Mouse (Mus musculus) brain, embryonic 18.5 days (tissue): ENCODE measurements around the gene H2-T24.
A peak's percentile ranks its signal among the peaks of the same experiment; 100 is the strongest.

Source experiments
- DNase-seq: peaks from one replicate; pipeline ENCODE4 v3.0.0-alpha.2; 2012; ENCODE audit warnings: low read depth, low spot score

The H2-T24 gene

DNA sequence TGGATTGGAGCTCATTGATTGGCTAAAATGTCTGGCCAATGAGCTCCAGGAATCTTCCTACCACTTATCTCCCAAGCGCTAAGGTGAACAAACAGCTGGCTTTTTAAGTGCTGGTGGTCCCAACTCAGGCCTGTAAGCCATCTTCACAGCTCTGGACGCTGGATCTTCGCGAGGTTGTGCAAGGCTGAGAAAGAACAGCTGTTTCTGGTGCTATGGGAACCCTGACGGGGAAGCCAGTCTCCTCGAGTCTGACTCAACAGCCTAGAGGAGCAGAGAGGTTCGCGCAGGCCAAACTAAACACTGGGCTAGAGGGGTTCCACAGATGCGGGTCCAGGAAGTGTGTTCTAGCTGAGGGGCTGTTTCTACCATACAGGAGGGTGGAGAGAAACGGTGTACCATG, 28.6 kb downstream of the H2-T24 start:
- DNase-seq = no peak

DNA sequence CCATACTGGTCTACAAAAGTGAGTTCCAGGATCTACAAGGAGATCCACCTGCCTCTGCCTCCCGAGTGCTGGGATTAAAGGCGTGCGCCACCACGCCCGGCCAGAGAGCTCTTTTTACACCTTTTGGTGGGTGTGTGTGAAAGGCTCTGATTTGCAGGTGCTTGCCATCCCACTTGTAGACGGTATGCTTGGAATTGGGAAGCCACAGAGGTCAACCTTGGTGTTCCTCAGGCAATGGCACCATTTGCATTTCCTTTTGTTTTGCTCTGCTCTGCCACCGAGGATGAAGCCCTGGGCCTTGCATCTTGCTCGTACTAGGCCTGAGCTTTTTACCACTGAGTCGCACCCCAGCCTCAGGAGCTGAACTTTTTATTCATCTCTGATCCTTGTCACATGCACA, 38.6 kb downstream of the H2-T24 start:
- no peak for DNase-seq

DNA sequence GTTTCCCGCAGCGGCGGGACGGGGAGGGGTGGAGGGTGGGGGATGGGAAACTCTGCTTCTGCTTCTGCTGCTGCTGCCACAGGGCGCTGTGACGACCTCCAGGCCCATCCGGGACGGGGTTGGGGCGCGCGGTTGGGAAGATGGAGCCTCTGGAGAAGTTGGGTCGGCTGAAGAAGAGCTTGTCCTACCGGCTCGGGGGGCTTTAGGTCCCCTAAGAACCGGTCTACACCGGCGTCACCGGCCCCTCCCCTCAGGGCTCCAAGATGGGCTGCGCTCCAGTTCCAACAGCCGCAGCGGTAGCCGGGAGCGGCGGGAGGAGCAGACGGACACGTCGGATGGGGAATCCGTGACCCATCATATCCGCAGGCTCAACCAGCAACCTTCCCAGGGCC, 40.0 kb downstream of the H2-T24 start:
- DNase-seq = no peak

DNA sequence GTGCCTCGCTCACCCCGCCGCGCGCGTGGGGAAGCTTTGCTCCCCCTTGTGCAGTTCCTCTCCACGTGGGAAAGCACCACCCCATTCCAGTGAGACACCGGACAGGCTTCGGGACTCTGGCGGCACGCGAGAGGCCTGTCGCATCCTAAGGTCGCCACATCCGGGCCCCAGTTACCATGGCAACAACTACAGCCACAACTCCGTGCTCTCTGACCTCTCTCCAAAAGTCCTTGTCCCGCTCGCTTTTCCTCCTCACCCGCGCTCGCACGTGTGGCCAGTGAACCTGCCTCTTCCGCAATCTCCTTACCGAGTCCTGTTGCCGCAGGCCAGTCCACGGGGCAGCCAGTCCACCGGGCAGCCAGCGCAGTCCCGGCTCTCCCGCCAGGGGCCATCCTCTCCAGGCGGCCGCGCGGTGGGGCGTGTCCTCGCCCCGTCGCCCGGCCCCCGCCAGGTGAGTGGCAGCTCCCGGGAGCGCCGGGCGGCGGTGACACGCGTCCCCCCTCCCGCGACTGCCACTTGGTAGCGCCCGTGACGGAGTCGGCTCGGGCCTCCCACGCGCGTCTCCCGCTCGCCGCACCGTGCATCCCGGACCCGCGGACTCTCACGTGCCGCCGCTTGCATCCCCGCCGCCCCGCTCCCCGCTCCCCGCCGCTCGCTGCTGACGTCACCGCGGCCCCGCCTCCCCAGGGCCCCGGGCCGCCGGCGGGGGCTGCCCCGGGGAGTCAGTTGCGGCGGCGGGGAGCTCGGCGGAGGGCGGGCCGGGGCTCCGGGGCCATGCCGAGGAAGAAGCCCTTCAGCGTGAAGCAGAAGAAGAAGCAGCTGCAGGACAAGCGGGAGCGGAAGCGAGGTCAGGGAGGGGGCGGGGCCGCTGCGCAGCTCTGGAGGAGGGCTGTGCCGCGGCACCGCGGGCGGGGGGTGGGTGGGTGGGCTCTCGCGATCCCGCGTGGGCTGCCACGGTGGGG, 40.7 kb downstream of the H2-T24 start, which contains the start of the genes Gnl1 and Prr3:
TSS of gene Gnl1 (plus strand) at position 451 of the 962 bp plus-strand sequence.
TSS of gene Prr3 (minus strand) at position 836 of the 962 bp plus-strand sequence.
- DNase-seq = peak; percentile 85

DNA sequence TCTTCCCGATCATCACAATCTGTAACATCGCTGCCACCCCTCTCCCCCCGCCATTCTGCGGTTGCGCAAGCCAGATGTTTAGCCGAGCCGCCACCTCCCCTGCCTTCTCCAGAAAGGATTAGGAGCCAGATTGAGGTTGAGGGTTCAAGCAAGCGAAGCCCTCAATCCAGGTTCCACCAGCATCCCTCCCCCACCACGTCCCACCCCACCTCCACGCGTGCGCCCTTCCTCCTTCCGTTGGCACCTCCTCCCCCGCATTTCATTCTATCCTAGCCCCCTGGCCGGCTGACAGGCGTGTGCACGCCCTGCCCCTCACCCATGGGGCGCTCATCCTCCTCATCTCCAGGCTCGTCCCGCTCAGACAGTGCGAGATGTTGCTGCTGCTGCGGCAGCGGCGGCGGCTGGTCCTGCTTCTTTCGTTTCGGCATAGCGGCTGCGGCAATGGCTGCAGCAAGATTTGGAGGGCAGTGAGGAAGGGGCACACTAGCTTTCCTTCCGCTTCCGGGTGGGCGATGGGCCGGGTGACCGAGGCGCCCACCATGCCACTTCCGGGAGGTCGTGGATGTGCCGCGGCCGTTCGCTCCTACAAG, 41.5 kb downstream of the H2-T24 start:
- DNase-seq = peak; percentile 83

DNA sequence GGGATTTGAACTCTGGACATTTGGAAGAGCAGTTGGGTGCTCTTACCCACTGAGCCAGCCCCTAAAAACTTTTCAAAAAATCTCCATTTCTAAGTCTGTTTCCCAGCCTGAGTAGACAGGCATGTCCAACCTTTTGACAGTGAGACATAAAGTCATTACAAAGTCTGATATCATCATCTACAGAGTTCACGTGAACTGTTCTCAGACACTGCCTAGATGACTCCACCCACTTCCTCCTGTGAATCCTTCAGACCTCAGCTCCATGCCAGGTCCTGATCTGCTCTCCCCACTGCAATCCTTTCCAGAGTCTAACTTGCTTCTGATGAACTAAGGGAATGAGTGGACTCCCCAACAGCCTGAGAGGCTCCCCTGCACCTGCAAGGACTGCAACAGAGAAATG, 48.2 kb downstream of the H2-T24 start:
- DNase-seq = no peak

DNA sequence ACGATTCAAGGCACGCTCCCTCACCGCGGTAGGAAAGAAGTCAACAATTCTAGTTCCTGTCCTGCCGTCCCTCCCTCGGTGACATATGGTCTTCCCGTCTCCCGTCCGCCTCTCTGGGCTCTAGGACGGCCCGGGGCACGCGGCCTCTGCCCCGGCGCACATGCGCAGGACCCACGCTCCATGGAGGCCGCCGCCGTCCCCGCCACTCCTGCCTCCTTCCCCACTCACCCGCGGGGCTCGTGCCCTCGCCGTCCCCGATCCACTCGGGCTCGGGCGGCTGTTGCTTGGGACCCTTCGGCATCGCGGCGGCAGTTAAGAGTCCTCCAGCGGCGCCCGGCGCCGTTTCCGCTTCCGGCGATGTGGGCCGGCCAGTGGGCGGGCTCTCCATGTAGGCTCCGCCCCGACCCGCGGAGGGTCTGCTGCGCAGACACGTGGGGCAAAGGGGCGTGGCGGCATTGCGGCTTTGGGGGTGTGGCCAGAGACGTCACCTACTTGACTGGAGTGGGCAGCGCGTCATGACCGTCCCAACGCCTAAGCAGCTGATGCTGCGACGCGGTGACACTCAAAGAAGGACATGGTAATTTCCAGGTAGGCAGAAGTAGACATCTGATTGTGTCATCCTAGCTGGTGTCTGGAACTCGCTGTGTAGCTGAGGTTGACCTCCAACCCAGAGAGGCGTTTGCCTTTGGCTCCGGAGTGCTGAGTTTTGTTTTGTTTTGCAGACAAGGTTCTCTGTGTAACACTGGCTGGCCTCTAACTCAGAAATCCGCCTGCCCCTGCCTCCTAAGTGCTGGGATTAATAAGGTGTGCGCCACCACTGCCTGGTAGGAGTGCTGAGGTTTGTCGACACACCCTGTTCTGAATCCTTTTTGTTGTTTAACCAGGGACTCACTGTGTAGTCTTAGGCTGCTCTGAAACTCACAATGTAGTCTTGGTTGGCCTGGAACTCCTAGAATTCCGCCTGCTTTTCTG, 50.7 kb downstream of the H2-T24 start, which contains the start of gene Abcf1:
TSS of gene Abcf1 (minus strand) at position 344 of the 972 bp plus-strand sequence.
- peak; percentile 87 for DNase-seq

DNA sequence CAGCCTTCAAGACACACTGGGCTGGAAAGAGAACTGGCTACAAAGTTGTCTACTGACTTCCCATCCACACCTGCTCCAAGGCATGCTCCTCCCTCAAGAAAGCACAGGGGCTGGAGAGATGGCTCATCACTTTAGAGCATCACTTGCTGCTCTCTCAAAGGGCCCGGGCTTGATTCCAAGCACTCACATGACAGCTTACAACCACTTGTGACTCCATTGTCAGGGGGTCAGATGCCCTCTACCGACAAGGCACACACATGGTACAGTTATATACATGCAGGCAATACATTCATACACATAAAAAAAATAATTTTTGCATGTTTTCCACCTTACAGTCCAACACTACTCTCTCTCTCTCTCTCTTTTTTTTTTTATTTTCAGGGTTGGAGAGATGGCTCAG, 52.7 kb downstream of the H2-T24 start:
- no peak for DNase-seq

DNA sequence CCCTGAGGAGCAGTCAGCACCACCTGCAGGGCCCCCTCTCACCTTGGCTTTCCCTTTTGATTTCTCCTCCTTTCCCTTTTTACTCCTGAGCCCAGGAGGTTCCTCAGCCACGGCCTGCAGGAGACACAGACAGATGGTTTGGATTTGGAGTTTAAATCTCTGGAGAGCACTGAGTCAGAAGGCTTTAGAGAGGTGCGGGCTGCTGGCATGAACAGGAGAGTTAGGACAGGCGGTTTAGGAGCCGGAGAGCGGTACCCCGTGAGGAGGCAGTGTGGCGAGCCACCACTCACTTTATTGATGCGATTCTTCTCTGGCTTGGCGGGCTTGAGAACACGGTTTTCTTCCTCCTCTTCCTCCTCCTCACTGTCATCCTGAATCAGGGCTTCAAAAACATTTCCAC, 57.1 kb downstream of the H2-T24 start:
- DNase-seq = no peak

DNA sequence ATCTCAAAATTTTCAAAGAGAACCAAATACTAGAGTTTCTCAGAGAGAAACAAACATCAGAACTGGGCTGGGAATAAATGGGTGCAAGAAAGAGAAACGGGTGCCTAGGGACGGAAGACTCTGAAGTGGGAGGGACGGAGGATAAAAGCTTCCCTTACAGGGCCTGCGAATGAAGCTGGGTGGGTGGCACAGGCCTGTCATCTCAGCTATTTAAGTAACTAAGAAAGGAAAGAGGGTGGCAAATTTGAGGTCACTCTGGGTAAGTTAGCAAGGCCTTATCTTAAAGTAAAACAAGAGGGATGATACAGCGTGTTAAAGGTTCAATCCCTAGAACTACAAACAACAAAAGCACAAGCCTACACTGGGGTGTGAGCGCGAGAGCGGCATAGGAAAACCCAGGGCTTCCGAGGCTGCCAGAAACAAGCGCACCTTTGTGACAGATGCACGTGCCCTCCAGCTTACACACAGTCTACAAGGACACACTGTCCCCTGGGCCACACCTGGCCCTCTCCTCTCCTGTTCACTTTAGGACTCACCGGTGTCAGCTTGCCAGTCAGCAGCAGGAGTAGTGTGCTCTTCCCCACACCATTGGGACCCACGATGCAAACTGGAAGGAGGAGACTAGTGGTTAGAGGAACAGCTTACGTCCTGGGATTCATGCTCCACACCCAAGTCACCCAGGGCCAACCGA, 61.7 kb downstream of the H2-T24 start:
- DNase-seq = no peak
